Mouse (Mus musculus): Measurements from ENCODE around the gene Zmiz1. TPM values are rescaled to one million over a fixed set of nuclear protein-coding genes. Genes with fewer than 3 reads are reported as not detected.

Zmiz1 gene
- polyA plus RNA-seq, 1 experiment from 2014 or later = 4.3 TPM

GRCm38 (mm10) chr14:25492567-25493279, 33.7 kb downstream of the Zmiz1 start:
- no peak for DNase-seq
- no peak for ATAC-seq
- Histone ChIP-seq H3K27ac (ENCODE audit: low read depth) (0 out of 2 replicates have a peak overlapping the region, but pooled peaks have one; percentile 29), H3K9ac (replicated peaks) (peak overlapping the region; percentile 30; the same call in 1 of the 2 replicates), H3K4me1 (ENCODE audit: insufficient read depth) (peaks cover 94% of the 10 kb centered on the region), H3K9me3 (ENCODE audit: low read length) (no peaks in the 10 kb centered on the region), H3K4me3 (ENCODE audit: low read depth, low read length) (no peak overlapping the region), H3K36me3 (replicated peaks; ENCODE audit: insufficient read depth, low read length) (no peaks in the 10 kb centered on the region), H3K27me3 (ENCODE audit: insufficient read depth, low read length) (no peaks in the 10 kb centered on the region), H3K4me2 (ENCODE audit: low read depth, low read length) (no peak overlapping the region)
- 69% methylated on average over 11 of the region's 11 CpGs for WGBS (ENCODE audit: insufficient replicate concordance)
- TF ChIP-seq EP300 (IDR thresholded peaks at IDR 0.05; ENCODE audit: low read depth) (no peak), CTCF (IDR thresholded peaks at IDR 0.05; ENCODE audit: low read depth) (no peak)

- no peaks in the 10 kb centered on the region for H3K36me3 ChIP-seq (replicated peaks; ENCODE audit: insufficient read depth, low read length)
- H3K4me1 ChIP-seq (ENCODE audit: insufficient read depth) = peaks cover 86% of the 10 kb centered on the region
- DNase-seq (no peak), ATAC-seq (no peak)
- H3K4me3 ChIP-seq (ENCODE audit: low read depth, low read length) = no peak overlapping the region
- H3K9me3 ChIP-seq (ENCODE audit: low read length) = no peaks in the 10 kb centered on the region
- no peaks in the 10 kb centered on the region for H3K27me3 ChIP-seq (ENCODE audit: insufficient read depth, low read length)
- 63% methylated on average over 22 of the region's 22 CpGs for WGBS (ENCODE audit: insufficient replicate concordance)
- no peak for TF ChIP-seq EP300 (IDR thresholded peaks at IDR 0.05; ENCODE audit: low read depth)
- TF ChIP-seq CTCF (IDR thresholded peaks at IDR 0.05; ENCODE audit: low read depth) = no peak
- no peak overlapping the region for H3K9ac ChIP-seq (replicated peaks)
- no peak overlapping the region for H3K4me2 ChIP-seq (ENCODE audit: low read depth, low read length)
- H3K27ac ChIP-seq (ENCODE audit: low read depth) = no peak overlapping the region
Observed at GRCm38 (mm10) chr14:25493301-25494241, 34.6 kb downstream of the Zmiz1 start.

GRCm38 (mm10) chr14:25494778-25495177, 35.8 kb downstream of the Zmiz1 start:
- Histone ChIP-seq H3K27ac (ENCODE audit: low read depth) (peak overlapping the region; percentile 2; the same call in 1 of the 2 replicates), H3K4me1 (ENCODE audit: insufficient read depth) (peaks cover 78% of the 10 kb centered on the region), H3K36me3 (replicated peaks; ENCODE audit: insufficient read depth, low read length) (no peaks in the 10 kb centered on the region), H3K4me3 (ENCODE audit: low read depth, low read length) (no peak overlapping the region), H3K9ac (replicated peaks) (no peak overlapping the region), H3K9me3 (ENCODE audit: low read length) (no peaks in the 10 kb centered on the region), H3K4me2 (ENCODE audit: low read depth, low read length) (no peak overlapping the region), H3K27me3 (ENCODE audit: insufficient read depth, low read length) (no peaks in the 10 kb centered on the region)
- WGBS (ENCODE audit: insufficient replicate concordance) = 53% methylated on average over 3 of the region's 3 CpGs
- peak; percentile 18; the same call in 1 of the 2 replicates for ATAC-seq
- no peak for TF ChIP-seq EP300 (IDR thresholded peaks at IDR 0.05; ENCODE audit: low read depth)
- no peak for TF ChIP-seq CTCF (IDR thresholded peaks at IDR 0.05; ENCODE audit: low read depth)
- no peak for DNase-seq

GRCm38 (mm10) chr14:25496116-25496515, 37.1 kb downstream of the Zmiz1 start:
- Histone ChIP-seq H3K36me3 (replicated peaks; ENCODE audit: insufficient read depth, low read length) (no peaks in the 10 kb centered on the region), H3K27me3 (ENCODE audit: insufficient read depth, low read length) (no peaks in the 10 kb centered on the region), H3K9me3 (ENCODE audit: low read length) (no peaks in the 10 kb centered on the region), H3K27ac (ENCODE audit: low read depth) (peak overlapping the region; percentile 71), H3K4me1 (ENCODE audit: insufficient read depth) (peaks cover 78% of the 10 kb centered on the region), H3K9ac (replicated peaks) (no peak overlapping the region), H3K4me2 (ENCODE audit: low read depth, low read length) (peak overlapping the region; percentile 26; the same call in 1 of the 2 replicates), H3K4me3 (ENCODE audit: low read depth, low read length) (no peak overlapping the region)
- no peak for TF ChIP-seq CTCF (IDR thresholded peaks at IDR 0.05; ENCODE audit: low read depth)
- TF ChIP-seq EP300 (IDR thresholded peaks at IDR 0.05; ENCODE audit: low read depth) = peak; percentile 51; the same call in 1 of the 2 replicates
- DNase-seq = peak; percentile 61
- 65% methylated on average over 2 of the region's 2 CpGs for WGBS (ENCODE audit: insufficient replicate concordance)
- ATAC-seq = peak; percentile 73

- Histone ChIP-seq H3K9ac (replicated peaks) (no peak overlapping the region; the same call in 1 of the 2 replicates), H3K27me3 (ENCODE audit: insufficient read depth, low read length) (no peaks in the 10 kb centered on the region), H3K36me3 (replicated peaks; ENCODE audit: insufficient read depth, low read length) (no peaks in the 10 kb centered on the region), H3K4me3 (ENCODE audit: low read depth, low read length) (no peak overlapping the region), H3K4me2 (ENCODE audit: low read depth, low read length) (no peak overlapping the region), H3K4me1 (ENCODE audit: insufficient read depth) (peaks cover 78% of the 10 kb centered on the region), H3K9me3 (ENCODE audit: low read length) (no peaks in the 10 kb centered on the region), H3K27ac (ENCODE audit: low read depth) (peak overlapping the region; percentile 71)
- 79% methylated on average over 3 of the region's 3 CpGs for WGBS (ENCODE audit: insufficient replicate concordance)
- no peak for TF ChIP-seq CTCF (IDR thresholded peaks at IDR 0.05; ENCODE audit: low read depth)
- TF ChIP-seq EP300 (IDR thresholded peaks at IDR 0.05; ENCODE audit: low read depth) = no peak
- ATAC-seq (peak; percentile 24; the same call in 1 of the 2 replicates), DNase-seq (no peak)
Observed at GRCm38 (mm10) chr14:25496989-25497388, 38.0 kb downstream of the Zmiz1 start.

GRCm38 (mm10) chr14:25497596-25497995, 38.6 kb downstream of the Zmiz1 start:
- no peak for DNase-seq
- no peak overlapping the region for H3K4me2 ChIP-seq (ENCODE audit: low read depth, low read length)
- H3K9ac ChIP-seq (replicated peaks) = peak overlapping the region; percentile 26; the same call in 1 of the 2 replicates
- H3K27me3 ChIP-seq (ENCODE audit: insufficient read depth, low read length) = no peaks in the 10 kb centered on the region
- WGBS (ENCODE audit: insufficient replicate concordance) = 66% methylated on average over 8 of the region's 8 CpGs
- no peak overlapping the region for H3K4me3 ChIP-seq (ENCODE audit: low read depth, low read length)
- H3K4me1 ChIP-seq (ENCODE audit: insufficient read depth) = peaks cover 72% of the 10 kb centered on the region
- H3K9me3 ChIP-seq (ENCODE audit: low read length) = no peaks in the 10 kb centered on the region
- H3K36me3 ChIP-seq (replicated peaks; ENCODE audit: insufficient read depth, low read length) = peaks cover 2% of the 10 kb centered on the region
- peak overlapping the region; percentile 39; the same call in 1 of the 2 replicates for H3K27ac ChIP-seq (ENCODE audit: low read depth)
- ATAC-seq = no peak
- TF ChIP-seq CTCF (IDR thresholded peaks at IDR 0.05; ENCODE audit: low read depth) (no peak), EP300 (IDR thresholded peaks at IDR 0.05; ENCODE audit: low read depth) (no peak)
